Mouse (Mus musculus) thymus, adult 18-20 months (tissue): Measurements from ENCODE around the gene Rnf224.

Source experiments
- DNase-seq, 2 experiments: peaks; one replicate each; pipeline ENCODE4 v3.0.0; 2022; ENCODE audit warnings: mixed read lengths in 2 of 2

Rnf224 gene

DNA sequence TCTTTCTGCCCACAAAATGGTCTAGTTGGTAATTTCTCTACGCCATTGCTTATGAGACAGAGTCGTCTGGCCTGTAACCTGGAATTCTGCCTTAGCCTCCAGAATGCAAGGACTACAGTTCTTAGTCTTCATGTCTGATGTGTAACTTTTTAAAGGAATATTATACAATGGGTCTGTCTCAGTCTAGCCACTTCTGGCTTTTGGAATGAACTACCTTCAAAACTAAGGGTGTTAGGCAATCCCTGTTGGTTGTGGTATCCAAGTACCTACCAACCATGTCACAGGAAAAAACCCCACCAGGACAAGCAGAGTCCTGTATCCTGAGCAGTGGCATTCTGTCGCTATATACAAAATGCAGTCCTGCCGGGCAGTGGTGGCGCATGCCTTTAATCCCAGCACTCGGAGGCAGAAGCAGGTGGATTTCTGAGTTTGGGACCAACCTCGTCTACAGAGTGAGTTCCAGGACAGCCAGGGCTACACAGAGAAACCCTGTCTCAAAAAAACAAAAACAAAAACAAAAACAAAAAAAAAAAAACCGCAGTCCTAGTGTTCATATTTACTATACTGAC is 10.7 kb downstream of the Rnf224 start:
- no peak for DNase-seq

DNA sequence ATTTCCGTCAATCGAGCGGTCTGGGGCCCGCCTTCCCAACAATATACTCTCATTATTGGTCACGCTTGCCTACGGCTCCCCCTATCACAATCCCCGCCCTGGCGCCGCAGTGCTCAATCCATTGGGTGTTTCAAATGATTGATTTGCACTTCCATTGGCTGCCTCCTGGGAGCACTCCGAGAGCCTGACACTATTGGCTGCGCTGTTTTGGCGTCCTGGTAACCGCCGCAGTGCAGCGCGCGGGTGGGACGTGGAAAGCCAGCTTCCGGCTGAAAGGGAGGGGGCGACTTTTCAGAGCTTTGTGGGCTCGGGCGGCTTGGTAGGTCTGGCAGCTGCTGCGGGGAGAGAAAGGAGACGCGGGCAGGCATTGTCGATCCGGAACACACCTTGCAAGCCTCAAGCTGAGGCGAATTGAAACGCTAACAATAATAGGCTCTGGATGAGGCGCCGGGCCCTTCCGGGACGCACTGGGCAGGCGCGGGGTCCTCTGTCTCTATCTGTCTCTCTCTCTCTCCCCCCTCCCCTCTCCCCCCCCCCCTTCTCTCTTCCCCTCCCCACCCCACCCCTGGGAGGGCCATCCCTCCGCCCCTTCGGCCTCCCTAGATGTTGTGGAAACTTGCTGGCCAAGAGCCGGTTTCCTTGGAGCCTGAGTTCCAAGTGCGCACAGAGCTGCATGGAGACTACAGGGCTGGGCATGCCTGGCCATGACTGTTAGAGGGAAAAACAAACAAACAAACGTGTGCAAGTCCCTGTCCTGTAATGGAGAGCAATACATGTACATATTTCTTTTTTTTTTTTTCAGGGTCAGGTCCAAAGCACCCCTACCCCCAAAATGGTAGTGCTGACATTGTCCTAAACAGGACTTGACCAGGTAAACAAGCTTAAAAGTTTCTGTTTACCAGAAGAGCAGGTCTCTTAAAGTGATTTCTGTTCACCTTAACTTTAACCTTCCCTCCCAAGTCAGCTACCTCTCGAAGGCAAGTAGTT is 11.5 kb downstream of the Rnf224 start:
- DNase-seq: peak; percentile 99 to 100

DNA sequence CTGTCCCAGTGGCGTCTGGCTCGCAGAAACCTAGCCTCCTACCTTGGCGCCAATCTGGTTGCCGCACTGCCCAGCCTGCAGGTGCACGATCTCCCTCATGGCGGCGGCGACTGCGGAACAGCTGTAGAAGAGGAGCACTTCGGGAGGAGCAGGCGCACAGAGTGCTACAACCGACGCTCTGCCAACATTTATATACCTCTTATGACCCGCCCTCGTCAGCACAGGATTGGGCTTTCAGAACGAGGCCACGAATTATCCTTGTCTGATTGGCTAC is 12.2 kb downstream of the Rnf224 start, which contains the start of gene Tubb4b:
Gene Tubb4b (minus strand): TSS at position 211 of the 274 bp plus-strand sequence.
- DNase-seq: no peak

DNA sequence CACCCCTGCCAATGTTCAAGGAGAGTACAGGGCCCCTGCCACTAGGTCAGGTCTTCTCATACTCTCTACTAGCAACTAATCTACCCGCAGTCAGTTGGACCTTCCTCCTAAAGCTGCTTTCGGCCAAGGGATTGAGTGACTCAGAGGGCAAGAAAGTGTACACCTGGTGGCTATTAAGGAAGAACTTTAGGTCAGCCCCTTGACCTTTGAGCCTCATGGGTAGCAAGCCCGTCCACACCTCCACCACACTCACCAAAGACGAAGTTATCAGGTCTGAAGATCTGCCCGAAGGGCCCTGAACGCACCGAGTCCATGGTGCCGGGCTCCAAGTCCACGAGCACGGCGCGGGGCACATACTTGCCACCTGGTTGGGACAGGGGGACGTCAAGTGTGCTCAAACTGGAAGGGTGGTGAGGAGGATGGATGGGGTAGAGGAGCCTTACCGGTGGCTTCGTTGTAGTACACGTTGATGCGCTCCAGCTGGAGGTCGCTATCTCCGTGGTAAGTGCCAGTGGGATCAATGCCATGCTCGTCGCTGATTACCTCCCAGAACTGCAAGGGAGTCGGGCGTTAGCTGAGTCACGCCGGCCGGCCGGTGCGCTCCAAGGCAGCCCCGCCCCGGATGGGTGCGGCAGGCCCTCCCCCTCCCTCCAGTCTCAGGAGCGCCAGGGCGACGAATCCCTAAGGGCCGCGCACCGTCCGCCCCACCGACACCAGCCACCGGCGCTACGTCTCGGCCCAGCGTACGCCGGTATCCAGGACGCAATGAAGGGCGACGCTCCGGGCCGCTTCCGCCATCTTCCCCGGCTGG is 12.7 kb downstream of the Rnf224 start:
- DNase-seq: peak; percentile 74 to 79

DNA sequence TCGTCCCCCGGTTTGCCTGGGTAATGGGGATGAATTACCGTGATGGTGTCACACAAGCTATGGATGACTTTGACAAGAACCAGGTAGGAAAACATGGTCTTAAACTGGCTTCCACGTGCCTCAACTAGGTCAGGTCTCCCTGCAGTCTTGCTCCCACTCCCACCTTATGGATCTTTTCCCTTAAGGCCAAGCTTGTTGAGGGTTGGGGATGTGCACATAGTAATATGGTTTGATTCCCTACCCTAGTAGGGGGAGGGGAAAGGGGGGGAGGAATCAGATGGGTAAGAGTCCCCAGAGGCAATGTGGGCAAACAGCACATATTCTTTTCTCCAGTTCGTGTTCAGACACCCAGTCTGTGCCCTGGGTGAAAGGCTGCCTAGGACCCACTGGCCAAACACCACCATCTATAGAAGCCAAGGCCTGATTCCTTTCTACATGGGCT is 15.2 kb downstream of the Rnf224 start:
- no peak for DNase-seq

DNA sequence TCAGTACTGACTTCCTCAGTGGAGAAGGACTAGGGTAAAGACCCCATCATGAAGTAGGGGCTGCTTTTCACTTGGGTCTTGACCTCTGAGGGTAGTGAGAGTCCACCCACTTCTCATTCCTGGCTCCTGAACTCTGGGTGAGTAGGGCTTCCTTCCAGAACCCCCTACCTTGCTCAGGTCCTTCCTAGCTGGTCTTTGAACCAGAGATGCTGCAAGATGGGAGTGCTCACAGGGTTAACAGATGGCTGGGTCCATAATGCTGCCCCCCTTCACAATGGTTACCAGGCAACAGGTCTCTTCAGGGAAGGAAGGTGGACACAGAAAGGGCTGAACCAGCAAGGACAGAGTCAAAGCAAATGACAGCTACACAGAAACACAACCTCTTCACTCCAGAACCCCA is 18.1 kb downstream of the Rnf224 start, which contains the start of gene Fam166a:
Gene Fam166a (plus strand): TSS at position 301 of the 400 bp plus-strand sequence.
- no peak for DNase-seq

DNA sequence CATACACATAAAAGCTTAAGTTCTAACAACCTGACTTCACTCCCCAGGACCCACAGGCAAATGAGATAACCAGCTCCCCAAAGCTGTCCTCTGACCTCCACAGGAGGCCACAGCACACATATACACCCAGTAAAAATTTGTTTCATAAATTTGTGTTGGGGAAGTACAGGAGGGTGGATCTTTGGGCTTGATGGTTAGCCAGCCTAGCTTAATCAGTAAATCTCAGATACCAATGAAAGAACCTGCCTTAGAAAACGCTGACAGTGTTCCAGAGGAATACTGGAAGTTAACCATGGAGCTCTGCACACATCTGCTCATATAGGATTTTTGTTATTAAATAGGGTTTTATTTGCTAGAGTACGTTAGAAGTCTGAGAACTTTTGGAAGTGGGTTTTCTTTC is 18.9 kb downstream of the Rnf224 start:
- DNase-seq: no peak

DNA sequence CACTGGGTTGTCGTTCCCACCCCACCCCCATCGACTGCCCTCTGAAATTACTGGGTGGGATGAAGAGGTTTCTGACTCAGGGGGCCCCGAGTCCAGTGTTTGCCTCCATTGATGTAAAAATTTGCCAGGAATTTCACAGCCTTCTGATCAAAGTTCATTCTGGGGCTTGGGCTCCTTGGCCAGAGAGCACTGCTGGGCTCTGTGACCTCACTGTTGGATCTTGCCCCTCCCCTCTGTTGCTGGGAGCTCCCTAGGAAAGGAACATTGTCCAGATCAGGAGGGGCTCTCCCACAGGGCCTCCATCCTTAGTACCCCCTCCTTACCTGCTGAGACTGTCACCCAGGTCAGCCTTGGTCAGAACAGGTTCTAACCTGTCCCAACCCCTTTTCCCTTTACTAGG is 22.1 kb downstream of the Rnf224 start, which contains the start of gene Stpg3:
Gene Stpg3 (minus strand): TSS at position 194 of the 400 bp plus-strand sequence.
- DNase-seq: no peak

DNA sequence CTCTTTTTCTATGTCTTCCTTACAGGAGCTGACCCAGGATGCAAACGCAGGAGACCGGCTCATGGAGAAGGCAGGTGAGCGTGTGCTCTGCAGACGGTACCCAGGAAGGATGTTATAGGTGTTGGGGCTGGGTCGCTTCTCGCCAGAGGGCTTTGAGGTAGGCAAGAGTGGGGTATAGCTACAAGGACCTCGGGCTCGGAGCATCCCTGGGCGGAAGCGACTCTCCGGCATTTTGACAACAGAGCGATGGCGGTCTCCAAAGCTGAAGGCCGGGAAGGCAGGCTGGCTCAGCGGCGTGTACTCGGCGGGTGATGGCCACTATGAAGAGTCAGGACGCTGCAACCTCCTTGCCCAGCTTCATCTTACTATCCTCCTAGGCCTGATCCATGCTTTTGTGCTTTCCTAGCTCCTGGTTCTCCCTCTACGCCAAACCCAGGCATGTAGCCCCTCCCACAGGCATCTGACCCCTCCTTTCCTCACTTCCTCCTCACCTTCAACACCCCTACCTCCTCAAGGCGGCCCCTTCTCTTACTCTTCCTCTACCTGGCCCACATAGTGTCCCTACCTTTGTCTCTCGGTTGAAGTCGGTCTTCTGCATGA is 23.2 kb downstream of the Rnf224 start:
- no peak for DNase-seq

DNA sequence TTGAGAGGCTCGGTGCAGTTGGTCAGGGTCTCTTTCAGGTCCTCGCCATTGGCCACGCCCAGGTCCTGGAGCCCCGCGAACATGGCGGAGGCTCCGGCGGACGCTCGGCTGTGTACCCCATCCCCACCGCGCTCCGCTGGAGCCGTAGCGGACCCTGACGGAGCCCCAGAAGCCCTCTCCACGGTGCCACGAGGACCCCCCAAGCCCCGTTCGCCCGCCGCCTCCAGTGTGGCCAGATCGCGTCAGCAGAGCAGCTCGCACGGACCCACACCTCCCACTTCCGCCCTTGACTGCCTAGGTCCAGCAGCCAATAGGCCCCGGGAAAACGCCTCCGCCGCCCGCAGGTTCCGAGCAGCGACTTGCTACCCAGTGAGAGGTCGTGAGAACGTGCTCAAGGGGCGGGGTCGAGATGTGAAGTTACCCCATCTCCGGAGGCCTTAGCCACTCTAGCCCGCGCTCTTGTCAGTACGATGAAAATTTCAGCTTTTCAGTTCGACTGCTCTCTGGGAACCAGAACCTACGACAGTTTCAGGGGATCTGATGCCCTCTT is 25.4 kb downstream of the Rnf224 start, which contains the start of gene Nelfb:
Gene Nelfb (minus strand): TSS at position 369 of the 550 bp plus-strand sequence.
- DNase-seq: peak; percentile 82 to 87

DNA sequence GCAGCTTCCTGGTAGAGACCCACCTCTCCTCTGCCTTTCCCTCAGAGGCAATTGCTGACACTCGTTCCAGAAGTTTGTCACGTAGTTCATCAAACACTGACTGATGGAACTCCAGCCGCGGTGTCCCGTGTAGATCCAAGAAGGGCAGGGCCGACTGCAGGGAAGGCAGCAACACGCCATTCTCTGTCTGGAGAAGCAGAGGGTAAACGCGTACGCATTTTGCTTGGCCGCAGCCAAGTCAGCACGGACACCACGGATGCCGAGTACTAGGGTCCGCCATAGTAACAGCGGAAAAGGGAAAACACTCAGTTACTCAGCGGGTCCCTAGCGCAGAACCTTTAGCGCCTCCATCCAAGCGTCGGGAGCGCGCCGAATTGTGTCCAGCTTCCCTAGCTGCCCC is 25.9 kb downstream of the Rnf224 start:
- DNase-seq: no peak

DNA sequence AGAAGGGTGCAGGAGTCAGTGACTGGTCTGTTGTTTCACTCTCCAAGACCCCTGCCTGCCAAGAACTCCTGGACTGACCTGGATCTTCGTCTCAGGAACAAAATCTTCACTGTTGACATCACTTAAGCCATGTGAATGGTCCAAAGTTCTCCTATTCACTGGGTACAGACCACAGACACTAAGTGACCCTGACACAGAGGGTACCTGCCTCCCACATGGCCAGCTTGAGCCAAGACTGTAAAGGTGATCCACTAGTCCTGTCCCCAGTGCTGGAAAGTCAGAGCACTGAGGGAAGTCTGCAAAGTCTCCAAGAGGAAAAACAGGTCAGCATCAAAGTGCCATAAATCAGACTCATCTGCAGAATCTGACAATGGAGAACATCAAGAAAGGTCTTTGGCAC is 29.0 kb downstream of the Rnf224 start:
- DNase-seq: no peak

DNA sequence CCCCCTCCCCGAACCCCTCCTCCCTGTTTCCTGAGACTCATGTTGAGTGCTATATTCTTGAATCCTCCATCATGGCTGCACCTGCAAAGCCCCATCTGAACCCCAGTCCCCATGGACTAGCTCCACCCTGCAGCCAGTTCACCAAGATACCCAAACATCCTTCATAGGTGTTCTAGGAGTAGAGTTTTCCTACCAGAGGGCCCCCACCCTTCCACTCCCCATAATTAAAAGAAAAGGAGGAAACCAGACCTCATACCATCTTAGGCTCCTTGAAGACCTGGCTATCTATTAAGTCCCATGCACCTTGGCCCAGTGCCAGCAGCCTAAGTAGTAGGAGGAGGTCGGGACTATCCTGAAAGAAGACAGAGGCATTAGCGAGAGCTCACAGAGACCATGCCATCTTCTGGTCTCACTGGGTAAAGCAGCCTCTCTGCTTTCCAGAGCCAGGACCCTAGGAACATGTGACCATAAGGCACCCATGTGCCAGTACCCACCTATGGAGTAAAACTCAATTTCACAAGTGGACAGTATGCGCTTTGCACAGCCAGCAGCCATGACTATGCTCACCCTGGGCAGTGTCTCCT is 32.9 kb downstream of the Rnf224 start:
- DNase-seq: no peak

DNA sequence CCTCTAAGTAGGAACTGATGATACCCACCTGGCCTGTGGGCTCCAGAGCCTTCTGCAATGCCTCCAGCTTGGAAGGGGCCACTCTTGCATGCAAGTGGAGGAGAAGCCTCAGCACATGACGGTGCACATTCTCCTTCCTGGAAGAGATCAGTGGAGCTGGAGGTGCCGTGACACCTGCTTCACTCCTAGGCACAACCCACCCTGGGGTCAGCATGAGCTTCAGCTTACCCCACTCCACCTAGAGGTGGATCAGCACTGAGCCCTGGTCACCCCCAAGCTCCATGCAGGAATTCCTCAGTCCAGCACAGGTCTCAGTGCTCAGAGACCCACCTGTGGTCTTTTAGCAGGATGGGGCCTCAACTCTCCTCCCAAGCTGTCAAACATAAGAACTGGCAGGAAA is 36.0 kb downstream of the Rnf224 start:
- DNase-seq: no peak

DNA sequence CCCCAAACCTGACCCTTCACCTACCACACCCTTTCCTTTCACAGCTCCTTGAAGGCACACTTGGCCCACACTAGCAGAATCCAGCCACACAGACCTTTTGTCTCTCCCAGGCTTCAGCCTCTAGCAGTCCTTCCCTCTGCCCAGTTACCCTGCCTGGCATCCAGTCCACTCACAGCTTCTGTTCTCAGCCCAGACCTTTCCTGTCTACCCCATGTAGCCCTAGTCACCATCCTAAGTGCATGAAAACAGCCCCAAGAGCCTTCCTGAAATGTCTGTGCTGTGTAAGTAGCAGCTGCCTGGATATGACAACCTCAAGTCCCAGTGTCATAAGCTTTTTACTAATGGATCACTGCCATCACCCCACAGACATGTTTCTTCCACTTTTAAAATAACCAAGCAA is 38.6 kb downstream of the Rnf224 start:
- DNase-seq: no peak

DNA sequence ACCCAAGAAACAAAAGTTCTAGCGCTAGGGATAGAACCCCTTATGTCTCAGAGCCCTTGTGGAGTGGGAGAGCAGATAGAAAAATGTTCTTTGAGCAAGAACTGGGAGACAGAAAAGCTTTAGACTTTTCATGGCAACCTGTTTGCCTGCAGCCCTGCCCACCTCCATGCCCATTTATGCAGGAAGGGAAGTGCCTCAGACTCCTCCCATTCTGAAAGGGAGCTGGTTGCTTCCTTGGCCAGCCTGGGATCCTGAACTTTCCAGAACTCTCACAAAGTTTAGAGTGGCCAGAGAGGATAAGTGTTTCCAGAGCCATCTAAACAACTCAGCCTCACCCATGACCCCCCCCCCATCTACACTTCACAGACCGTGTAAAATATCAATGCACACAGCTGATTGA is 39.4 kb downstream of the Rnf224 start:
- DNase-seq: no peak

DNA sequence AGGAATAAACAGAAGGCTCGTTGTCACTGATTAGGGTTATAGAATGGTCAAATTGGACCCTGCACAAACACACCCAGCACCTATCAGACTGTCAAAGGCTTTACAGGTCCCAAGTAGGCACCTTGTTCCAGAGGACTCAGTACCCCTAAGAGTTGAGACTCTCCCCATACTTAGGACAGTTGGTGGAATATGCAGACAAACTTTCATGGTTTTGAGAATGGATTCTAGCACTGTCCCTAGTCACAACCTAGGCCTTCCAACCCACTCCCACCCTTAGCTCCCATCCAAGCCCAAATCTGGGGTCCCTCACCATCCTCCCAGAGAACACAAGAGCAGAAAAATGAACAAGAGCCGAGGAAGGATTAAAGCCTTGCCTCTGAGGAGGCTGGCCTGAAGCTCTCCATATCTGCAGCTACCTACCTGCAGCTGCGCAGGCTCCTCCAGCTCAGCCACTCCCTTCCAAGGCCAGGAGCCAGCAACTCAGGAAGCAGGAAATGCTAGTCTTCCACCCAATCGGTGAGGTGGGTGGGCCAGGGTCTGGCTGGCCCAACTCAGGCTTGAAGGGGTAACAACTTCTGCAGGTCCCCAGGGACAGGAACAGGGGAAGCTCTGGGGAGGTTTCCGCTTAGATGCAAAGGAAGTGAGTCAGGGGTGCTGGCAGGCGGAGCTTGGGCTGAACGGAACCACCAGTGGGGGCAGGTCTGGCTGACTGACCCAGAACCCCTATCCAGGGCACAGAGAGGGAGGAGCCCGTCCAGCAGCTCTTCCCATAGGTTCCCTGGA is 40.2 kb downstream of the Rnf224 start, which contains the start of gene Tor4a:
Gene Tor4a (minus strand): TSS at position 715 of the 783 bp plus-strand sequence.
- DNase-seq: peak; percentile 68 to 84

DNA sequence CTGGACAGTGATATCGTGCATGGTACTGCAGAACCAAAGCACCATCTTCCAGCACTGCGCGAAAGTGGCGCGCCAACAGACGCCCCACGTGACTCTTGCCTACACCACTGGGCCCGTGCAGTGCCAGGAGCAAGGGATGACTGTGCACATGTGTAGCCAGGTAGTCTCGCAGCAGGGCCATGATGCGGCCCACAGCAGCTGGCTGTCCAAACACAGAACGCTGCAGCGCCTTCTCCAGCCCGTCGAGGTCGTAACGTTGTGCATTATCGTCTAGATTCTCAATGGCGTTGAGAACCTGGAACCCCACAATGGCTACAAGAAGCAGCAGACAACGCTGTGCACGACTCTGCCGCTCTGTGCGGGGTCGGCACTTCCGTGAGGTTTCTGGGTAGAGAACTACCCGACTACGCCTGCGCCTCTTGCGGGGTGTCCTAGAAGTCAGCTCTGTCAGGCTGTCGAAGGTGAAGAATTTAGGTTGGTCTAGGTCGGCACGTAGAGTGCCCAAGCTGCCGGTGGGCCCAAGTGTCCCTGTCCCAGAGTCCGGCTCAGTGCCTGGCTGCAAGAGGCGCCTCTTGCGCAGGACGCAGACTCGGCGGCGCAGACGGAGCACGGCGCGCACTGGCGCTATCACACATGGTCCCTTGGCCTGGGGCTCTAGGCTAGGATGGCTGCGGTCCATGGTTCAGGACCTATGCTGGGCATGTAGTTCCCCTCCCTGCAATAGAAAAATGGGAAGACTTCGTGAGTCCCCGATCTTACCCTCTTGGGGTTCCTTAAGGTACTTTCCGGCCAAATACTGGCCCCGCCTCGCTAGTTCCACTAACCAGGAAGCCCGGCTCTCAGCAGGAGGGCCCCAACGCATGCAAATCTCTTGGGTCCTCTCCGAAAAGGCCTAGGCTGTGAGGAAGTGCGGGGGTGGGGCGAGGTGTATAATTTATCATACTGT is 41.1 kb downstream of the Rnf224 start:
- peak; percentile 62 to 79 for DNase-seq

DNA sequence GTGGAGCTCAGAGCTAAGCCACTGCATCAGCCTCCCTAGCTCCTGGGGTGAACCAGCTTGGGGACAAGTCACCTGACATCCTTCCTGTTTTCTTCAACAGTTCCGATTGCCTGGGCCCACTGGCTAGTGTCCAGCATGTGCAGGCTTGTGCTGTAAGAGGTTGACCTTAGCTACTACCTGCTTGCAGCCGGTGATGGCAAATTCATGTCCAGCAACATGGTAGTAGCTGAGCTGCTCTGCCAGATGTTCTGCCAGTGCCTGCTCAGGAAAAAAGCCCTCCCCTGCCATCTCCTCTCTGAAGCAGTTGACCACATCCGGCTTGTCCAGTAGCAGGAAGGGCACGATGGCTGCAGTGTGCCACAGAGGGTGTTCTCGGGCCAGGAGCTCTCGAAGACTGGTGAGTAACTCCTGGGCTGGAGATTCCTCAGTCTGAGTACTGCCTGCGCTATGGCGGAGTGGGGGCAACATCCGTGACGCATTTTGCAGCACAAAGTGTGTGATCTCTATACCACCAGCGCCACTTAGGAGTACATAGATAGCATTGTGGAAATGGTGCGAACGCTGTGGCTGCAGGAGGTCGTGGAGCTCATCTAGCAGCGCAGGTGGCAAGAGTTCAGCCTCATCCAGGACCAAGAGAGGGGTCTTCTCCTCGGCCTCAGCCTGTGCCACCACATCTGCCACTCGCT is 42.0 kb downstream of the Rnf224 start:
- DNase-seq: peak; percentile 26 to 41
